Mouse (Mus musculus) G1E (cell line): ENCODE data around the gene Meltf. TPM values are rescaled to one million over a fixed set of nuclear protein-coding genes. Genes with fewer than 3 reads are reported as not detected.

Experiments used
- ATAC-seq: 2 replicates; pipeline ENCODE4 v1.8.0; 2016; ENCODE audit warnings: mild to moderate bottlenecking; ENCODE audit not compliant: insufficient number of reproducible peaks, poor library complexity, low FRiP score, severe bottlenecking; ENCODE audit errors: extremely low read depth
- DNase-seq: peaks from one replicate; pipeline ENCODE4 v3.0.0; 2012; ENCODE audit warnings: low spot score
- H3K27me3 ChIP-seq: 2 replicates; pipeline ENCODE4 v1.6.1; 2012; ENCODE audit warnings: mild to moderate bottlenecking, low read length, inconsistent platforms; ENCODE audit not compliant: insufficient read depth
- H3K36me3 ChIP-seq: replicated peaks from 2 replicates; pipeline ENCODE3; 2012; ENCODE audit warnings: mild to moderate bottlenecking, inconsistent platforms
- H3K4me1 ChIP-seq: 2 replicates; pipeline ENCODE4 v1.6.1; 2012; ENCODE audit warnings: low read depth, low read length, inconsistent platforms, mixed read lengths; ENCODE audit not compliant: insufficient read depth
- H3K4me3 ChIP-seq: 2 replicates; pipeline ENCODE4 v1.5.1; 2012; ENCODE audit warnings: low read depth, mild to moderate bottlenecking, inconsistent platforms, low read length, moderate library complexity, mixed read lengths
- H3K9me3 ChIP-seq: replicated peaks from 2 replicates; pipeline ENCODE4 v1.6.1; 2012; ENCODE audit warnings: inconsistent platforms
- CTCF ChIP-seq: IDR thresholded peaks from 2 replicates; pipeline ENCODE4 v1.5.1; 2012; ENCODE audit warnings: low read depth, low read length, inconsistent platforms, mixed read lengths
- GATA1 ChIP-seq: IDR thresholded peaks from 2 replicates; pipeline ENCODE4 v1.6.1; 2012; ENCODE audit warnings: borderline replicate concordance, low read length, inconsistent platforms, mixed read lengths
- GATA2 ChIP-seq: IDR thresholded peaks from 2 replicates; pipeline ENCODE4 v1.6.1; 2012; ENCODE audit warnings: low read depth, low read length, inconsistent platforms, borderline replicate concordance
- POLR2AphosphoS5 ChIP-seq: IDR thresholded peaks from 2 replicates; pipeline ENCODE4 v1.6.1; 2012; ENCODE audit warnings: low read depth, low read length, inconsistent platforms; ENCODE audit not compliant: insufficient replicate concordance
- TAL1 ChIP-seq: conservative IDR thresholded peaks from 2 replicates; pipeline ENCODE4 v1.6.1; 2012; ENCODE audit warnings: low read depth, low read length, inconsistent platforms, mixed read lengths
- polyA plus RNA-seq: library from polyadenylated mRNA; stranded (reverse); fragments of >175 nt; gene quantifications from 2 replicates; pipeline ENCODE4 v1.2.3, GENCODE M21; 2012
- total RNA-seq, 2 experiments: library from RNA; stranded (forward) in 1 of 2; stranded (reverse) in 1 of 2; fragments of 200-1000 nt in 1 of 2; fragments of >200 nt in 1 of 2; fragmentation: Nextera tagmentation in 1 of 2; gene quantifications; 2 replicates each; pipeline ENCODE4 v1.2.3; 2014 to 2017

Meltf gene
- total and polyA plus RNA-seq, 3 experiments: 0.05 TPM; not detected in 2

DNA sequence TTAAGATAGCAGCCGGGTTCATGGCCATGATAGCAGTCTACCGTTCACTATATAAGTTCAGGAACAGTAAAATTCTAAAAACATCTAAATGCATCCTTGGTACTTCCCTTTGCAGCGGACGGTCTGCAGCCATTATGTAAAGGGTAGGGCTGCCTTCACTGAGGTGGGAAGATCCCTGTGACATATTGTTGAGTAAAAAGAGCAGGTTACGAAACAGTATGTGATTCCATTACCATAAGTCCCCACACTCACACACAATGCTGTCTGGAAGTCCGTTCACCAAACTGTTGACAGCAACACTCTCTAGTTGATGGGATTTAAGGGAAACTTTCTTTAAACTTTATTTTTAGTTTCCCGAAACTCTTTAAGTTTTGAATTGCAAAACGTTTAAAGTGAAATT lies 24.6 kb downstream of the Meltf start:
- Histone ChIP-seq H3K4me1 (no peaks in the 10 kb centered on the region), H3K36me3 (no peaks in the 10 kb centered on the region), H3K9me3 (no peaks in the 10 kb centered on the region; the same call in 1 of the 2 replicates), H3K27me3 (peaks cover 12% of the 10 kb centered on the region), H3K4me3 (no peak overlapping the region)
- no peak for DNase-seq
- TF ChIP-seq POLR2AphosphoS5: no peak
- no peak for TF ChIP-seq CTCF
- TF ChIP-seq GATA1: no peak
- TF ChIP-seq TAL1: no peak
- no peak for TF ChIP-seq GATA2
- ATAC-seq: no peak

DNA sequence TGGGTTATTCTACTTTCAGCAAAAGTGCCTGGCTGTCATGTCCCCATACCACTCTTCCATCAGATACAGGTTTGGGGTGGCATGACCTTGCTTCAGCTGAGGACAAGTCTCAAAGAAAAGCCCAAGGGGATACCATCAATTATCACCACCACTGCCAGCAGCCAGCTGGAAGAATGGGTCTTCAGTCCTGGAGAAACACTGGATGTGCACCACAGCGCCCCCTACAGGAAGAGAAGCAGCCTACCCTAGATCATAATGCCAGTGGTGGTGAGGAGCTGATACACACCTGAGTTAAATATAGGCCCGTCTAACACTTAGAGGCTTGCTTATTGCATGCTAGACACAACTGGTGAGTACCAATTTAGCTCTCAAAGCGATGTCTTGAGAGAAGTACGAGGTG lies 26.7 kb downstream of the Meltf start:
- H3K9me3 ChIP-seq: no peaks in the 10 kb centered on the region
- TF ChIP-seq GATA1 (no peak), CTCF (peak; percentile 71)
- H3K27me3 ChIP-seq: peaks cover 14% of the 10 kb centered on the region; the same call in 1 of the 2 replicates
- no peaks in the 10 kb centered on the region for H3K36me3 ChIP-seq
- H3K4me3 ChIP-seq: no peak overlapping the region
- DNase-seq (no peak), ATAC-seq (no peak)
- no peaks in the 10 kb centered on the region for H3K4me1 ChIP-seq

DNA sequence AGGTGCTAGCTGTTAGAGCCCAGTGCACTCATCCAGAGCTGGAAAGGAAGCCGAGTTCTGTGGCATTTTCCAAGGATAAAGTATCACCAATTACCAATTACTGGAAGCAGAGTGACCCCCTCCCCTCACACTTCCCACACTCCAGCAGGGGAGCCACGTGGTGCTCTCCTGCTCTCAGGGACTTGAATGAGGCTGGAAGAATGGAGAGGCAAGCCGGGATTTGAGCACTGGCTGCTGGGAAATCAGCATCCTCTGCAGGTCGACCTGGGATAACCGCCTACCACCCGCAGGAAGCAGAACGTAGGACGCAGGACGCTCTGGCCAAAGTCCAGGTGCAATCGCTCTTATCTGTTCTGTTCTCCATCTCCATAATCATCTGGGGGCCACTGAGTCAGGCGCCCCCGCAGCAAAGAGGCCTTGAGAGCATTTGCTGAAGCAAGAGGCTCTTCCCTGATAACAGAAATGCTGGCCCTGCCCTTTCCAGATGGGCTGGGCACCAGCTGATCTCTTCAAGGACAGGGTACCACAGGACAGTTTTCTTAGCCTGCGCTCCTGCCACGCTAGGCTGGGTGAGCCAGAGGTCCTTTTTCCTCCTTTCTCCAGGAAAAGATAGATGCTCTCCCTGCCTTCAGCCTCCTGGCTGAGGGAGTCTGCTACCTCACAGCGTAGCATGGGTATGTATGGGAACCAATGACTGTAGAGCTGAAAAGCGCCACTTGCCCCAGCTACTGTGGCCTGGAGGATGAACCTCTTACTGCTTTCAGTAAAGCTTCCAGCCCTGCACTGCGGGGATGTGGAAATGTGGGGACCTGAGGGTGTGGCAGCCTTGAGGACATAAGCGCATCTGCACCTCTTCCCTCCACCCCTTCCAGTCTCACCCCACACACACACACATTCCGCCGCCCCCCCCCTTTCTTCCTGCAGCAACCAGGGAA lies 27.5 kb downstream of the Meltf start:
- TF ChIP-seq GATA2 (no peak), GATA1 (no peak), CTCF (no peak), TAL1 (no peak), POLR2AphosphoS5 (no peak)
- Histone ChIP-seq H3K4me1 (no peaks in the 10 kb centered on the region), H3K4me3 (no peak overlapping the region), H3K36me3 (no peaks in the 10 kb centered on the region), H3K9me3 (no peaks in the 10 kb centered on the region), H3K27me3 (peaks cover 17% of the 10 kb centered on the region; the same call in 1 of the 2 replicates)
- ATAC-seq (no peak), DNase-seq (no peak)

DNA sequence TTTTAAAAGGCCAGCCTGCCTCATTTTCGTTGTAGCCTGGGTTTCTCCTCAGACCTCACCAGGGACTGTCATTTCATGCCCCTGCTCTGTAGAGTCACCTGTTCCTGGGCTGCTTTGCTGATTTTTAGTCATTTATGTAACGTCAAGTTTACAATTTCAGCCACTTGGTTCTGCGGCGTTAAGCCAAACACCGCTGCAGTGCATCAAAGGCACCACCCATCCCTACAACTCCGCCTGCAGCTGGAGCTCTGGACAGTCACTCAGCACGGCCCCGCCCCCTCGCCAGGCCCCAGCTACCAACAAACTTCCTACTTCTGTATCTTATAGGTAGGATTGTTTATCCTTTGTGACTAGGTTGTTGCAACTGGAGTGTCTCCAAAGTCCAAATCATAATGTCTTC lies 28.3 kb downstream of the Meltf start:
- ATAC-seq (no peak), DNase-seq (no peak)
- no peaks in the 10 kb centered on the region for H3K4me1 ChIP-seq
- H3K27me3 ChIP-seq: peaks cover 17% of the 10 kb centered on the region; the same call in 1 of the 2 replicates
- no peaks in the 10 kb centered on the region for H3K36me3 ChIP-seq
- H3K4me3 ChIP-seq: no peak overlapping the region
- H3K9me3 ChIP-seq: no peaks in the 10 kb centered on the region
- TF ChIP-seq GATA1 (no peak), GATA2 (no peak), TAL1 (no peak), CTCF (no peak), POLR2AphosphoS5 (no peak)

DNA sequence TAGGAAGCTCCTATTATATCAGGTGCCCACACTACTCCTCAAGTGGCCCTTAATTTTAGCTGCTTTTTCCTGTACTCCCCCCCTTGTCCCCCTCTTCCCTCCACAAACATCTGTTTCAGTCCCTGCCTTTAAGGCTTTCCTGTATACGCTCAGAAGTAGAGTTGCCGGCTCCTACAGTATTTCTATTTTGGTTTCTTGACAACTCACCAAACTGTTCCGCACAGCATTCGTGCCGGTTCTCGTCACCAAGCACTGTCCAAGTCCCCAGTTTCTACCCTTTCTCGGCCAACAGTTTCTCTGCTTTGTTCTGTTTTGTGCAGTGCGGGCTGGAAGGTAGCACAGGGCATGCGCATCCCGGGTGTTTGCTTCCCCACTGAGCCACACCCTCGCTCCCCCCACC lies 30.3 kb downstream of the Meltf start:
- Histone ChIP-seq H3K4me3 (no peak overlapping the region), H3K36me3 (no peaks in the 10 kb centered on the region), H3K4me1 (no peaks in the 10 kb centered on the region), H3K27me3 (peaks cover 23% of the 10 kb centered on the region), H3K9me3 (no peaks in the 10 kb centered on the region)
- ATAC-seq: no peak
- TF ChIP-seq POLR2AphosphoS5 (no peak), TAL1 (no peak), GATA2 (no peak), GATA1 (no peak), CTCF (no peak)
- no peak for DNase-seq

DNA sequence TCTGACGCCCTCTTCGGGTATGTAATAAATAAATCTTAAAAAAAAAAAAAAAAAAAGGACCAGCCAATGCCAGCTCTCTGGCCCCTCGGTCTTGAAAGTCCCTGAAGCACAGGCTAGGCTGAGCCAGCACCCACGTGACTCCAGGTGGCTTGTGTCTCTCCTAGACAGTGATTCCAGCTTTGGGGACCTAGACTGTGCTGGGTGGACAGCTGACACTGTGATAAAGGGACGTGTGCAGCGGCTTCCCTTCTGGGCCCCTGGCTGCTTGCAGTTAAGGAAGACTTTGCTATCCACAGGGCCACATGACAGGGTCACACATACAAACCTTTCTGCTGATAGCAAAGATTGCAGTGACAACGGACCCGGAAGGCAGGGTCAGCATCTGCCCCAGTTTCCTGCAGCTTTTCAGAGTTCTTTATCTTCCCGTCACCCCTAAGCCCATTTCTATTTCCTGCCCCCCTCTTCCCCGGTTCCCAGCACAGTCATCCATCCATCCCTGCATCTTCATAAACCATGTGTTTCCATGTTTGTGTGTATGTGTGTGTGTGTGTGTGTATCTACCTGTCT lies 31.8 kb downstream of the Meltf start:
- TF ChIP-seq GATA1: no peak
- DNase-seq (no peak), ATAC-seq (no peak)
- Histone ChIP-seq H3K36me3 (no peaks in the 10 kb centered on the region), H3K4me3 (no peak overlapping the region), H3K27me3 (peaks cover 23% of the 10 kb centered on the region), H3K9me3 (no peaks in the 10 kb centered on the region), H3K4me1 (no peaks in the 10 kb centered on the region)

DNA sequence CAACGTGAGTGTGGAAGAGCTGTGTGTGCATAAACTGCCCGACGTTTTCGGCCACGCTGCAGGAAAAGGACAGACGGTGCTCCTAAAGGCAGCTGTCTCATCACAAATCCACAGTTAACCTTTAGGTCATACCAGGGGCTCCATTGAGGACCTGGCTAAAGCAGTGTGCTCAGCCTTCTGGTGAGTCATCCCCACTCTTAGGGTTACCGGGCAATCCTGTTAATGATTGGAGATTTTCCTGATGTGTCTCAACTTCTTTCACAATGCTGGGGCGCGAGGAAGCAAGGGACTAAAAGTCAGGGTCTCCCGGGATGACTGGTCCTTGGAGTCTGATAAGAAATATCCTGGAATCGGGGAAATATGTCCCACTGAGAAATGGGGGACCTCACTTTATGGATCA lies 39.2 kb downstream of the Meltf start:
- no peak for DNase-seq
- Histone ChIP-seq H3K36me3 (no peaks in the 10 kb centered on the region), H3K27me3 (peaks cover 32% of the 10 kb centered on the region), H3K9me3 (no peaks in the 10 kb centered on the region), H3K4me1 (peaks cover 7% of the 10 kb centered on the region; the same call in 1 of the 2 replicates), H3K4me3 (no peak overlapping the region)
- TF ChIP-seq CTCF (no peak), TAL1 (no peak), GATA1 (no peak), POLR2AphosphoS5 (no peak), GATA2 (no peak)
- no peak for ATAC-seq
